In the genomic region with DNA sequence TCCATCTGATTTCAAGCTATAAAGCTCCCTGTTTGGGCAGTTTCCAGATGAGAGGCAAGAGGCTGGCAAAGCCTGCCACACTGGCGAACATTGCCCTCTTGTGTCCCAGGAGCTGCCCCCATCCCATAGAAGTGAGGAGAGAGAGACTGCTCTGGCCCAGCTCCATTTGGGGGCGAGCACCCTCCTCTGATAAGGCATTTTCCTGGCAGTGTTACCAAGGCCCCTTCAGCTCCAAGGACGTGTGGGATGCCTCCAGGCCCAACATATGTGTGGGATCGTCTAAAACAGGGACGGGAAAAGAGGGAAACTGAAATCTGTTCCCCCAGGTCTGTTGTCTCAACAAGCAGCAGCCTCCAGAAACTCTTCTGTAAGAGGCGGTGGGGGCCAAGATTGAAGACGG, we compare ENCODE assay signal across 19 mouse cellular contexts.
DNase-seq lines count a peak whose midpoint lies in the region; ATAC-seq and TF ChIP-seq lines count a peak whose summit lies in the region.
"Had no signal": no experiment of that assay in that cellular context is flagged by ENCODE, and none has a peak within 500 bp of the region (broad histone marks: within the 10 kb centered on the region; RNA-seq: fewer than 3 reads in every experiment).

No protein-coding gene starts in this region.

- peaks cover 15% of the 10 kb centered on the region for H3K27me3 ChIP-seq in E14TG2a.4 (ENCODE audit: insufficient read depth, low read length)
- H3K27me3 ChIP-seq in liver, embryonic 11.5 days (replicated peaks; ENCODE audit: control insufficient read depth, insufficient read depth, low read length): no peaks in the 10 kb centered on the region
- H3K27me3 ChIP-seq: hindbrain, embryonic 15.5 days had no signal

- peak; percentile 59; the same call in 1 of the 2 replicates for ATAC-seq in frontal cortex, adult (ENCODE audit: low TSS enrichment)
- ATAC-seq in liver, embryonic 11.5 days (replicated peaks; ENCODE audit: low FRiP score): no peak
- ATAC-seq: forebrain, embryonic 14.5 days had no signal

- H3K36me3 ChIP-seq in E14TG2a.4 (ENCODE audit: insufficient read depth, low read length): no peaks in the 10 kb centered on the region
- no peaks in the 10 kb centered on the region for H3K36me3 ChIP-seq in liver, embryonic 11.5 days (ENCODE audit: control insufficient read depth, insufficient read depth, low read length)
- H3K36me3 ChIP-seq: embryonic facial prominence, embryonic 13.5 days; heart, embryonic 13.5 days; hindbrain, embryonic 15.5 days had no signal

- H3K4me1 ChIP-seq in E14TG2a.4 (replicated peaks; ENCODE audit: low read depth, low read length): peaks cover 82% of the 10 kb centered on the region
- no peaks in the 10 kb centered on the region for H3K4me1 ChIP-seq in liver, embryonic 11.5 days (replicated peaks; ENCODE audit: control insufficient read depth, insufficient read depth, low read length)
- H3K4me1 ChIP-seq: heart, embryonic 13.5 days had no signal

- H3K4me3 ChIP-seq in E14TG2a.4 (replicated peaks; ENCODE audit: low read length): 0 out of 2 replicates have a peak overlapping the region, but pooled peaks have one; percentile 14
- H3K4me3 ChIP-seq in liver, embryonic 11.5 days (ENCODE audit: low read depth, low read length): no peak overlapping the region
- H3K4me3 ChIP-seq: embryonic facial prominence, embryonic 13.5 days; heart, embryonic 13.5 days; hindbrain, embryonic 15.5 days had no signal

- H3K27ac ChIP-seq in liver, embryonic 11.5 days (ENCODE audit: low read depth, low read length): no peak overlapping the region
- H3K27ac ChIP-seq: embryonic facial prominence, embryonic 13.5 days; heart, embryonic 13.5 days; hindbrain, embryonic 15.5 days had no signal

- H3K9me3 ChIP-seq in E14TG2a.4 (ENCODE audit: low read length): no peaks in the 10 kb centered on the region
- no peaks in the 10 kb centered on the region for H3K9me3 ChIP-seq in liver, embryonic 11.5 days (ENCODE audit: control insufficient read depth, low read length)
- H3K9me3 ChIP-seq: embryonic facial prominence, embryonic 13.5 days; heart, embryonic 13.5 days; hindbrain, embryonic 15.5 days had no signal

- H3K9ac ChIP-seq in liver, embryonic 11.5 days (ENCODE audit: low read depth, low read length): no peak overlapping the region
- H3K9ac ChIP-seq: embryonic facial prominence, embryonic 13.5 days; heart, embryonic 13.5 days; hindbrain, embryonic 15.5 days had no signal

- no peak for TF ChIP-seq CTCF in E14TG2a.4 (conservative IDR thresholded peaks at IDR 0.05; ENCODE audit: low read length)

- H3K4me2 ChIP-seq in liver, embryonic 11.5 days: no peak overlapping the region
- H3K4me2 ChIP-seq: embryonic facial prominence, embryonic 13.5 days; heart, embryonic 13.5 days; hindbrain, embryonic 15.5 days had no signal

- no peak for DNase-seq in frontal cortex, postnatal 14 days (ENCODE audit: low spot score in 2 of 2)
- DNase-seq in ovary, adult 18-20 months (ENCODE audit: low spot score): peak; percentile 75
- no peak for DNase-seq in ovary, postnatal 14 days (ENCODE audit: low spot score)
- DNase-seq in right cerebral cortex, postnatal 10 days (ENCODE audit: low spot score in 2 of 2): peak; percentile 35 to 46
- no peak for DNase-seq in liver, embryonic 11.5 days (ENCODE audit: low spot score)
- no peak for DNase-seq in thymus, adult 18-20 months
- DNase-seq: adrenal gland, postnatal 10 days; cerebellum, adult 18-20 months; cerebellum, adult 9-11 months; cerebellum, postnatal 36 days; gastrocnemius, postnatal 36 days; heart, adult 11 months; heart, postnatal 36 days had no signal

- 74% methylated on average over 7 of the region's 7 CpGs for WGBS in liver, embryonic 11.5 days

Comparison
In these comparisons a context has a peak if more than half of its experiments do, and no peak if none do; other contexts are left out.
1. DNase-seq: peak in ovary, adult 18-20 months (single experiment) and right cerebral cortex, postnatal 10 days (2 of 2); none in frontal cortex, postnatal 14 days (0 of 2), ovary, postnatal 14 days (single experiment), liver, embryonic 11.5 days (single experiment) and thymus, adult 18-20 months (0 of 2).